Mouse (Mus musculus): ENCODE results near the gene Chaf1a.
"Not testable (repeated sequence)": the region's sequence is repeated elsewhere in the genome, so short reads cannot be mapped to it uniquely, and the experiment has no call there.

The Chaf1a gene

DNA sequence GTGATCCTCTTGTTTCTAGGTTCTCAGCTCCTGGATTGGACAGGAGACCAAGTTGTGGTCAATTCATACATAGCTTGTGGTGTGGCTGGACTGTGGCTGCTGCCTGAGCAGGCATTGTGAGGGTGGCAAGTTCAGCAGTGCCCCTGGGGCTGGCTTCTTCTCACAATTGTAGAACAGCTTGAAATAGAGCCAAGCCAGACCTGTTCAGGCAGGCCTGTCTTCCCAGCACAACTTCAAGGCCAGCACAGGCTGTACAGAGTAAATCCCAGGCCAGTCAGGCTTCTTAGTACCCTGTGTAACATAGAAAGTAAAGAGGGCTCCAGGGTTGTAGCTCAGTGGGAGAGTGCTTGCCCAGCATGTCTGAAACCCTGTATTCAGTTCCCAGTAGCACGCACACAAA is 52.6 kb downstream of the Chaf1a start:
- DNase-seq (ENCODE audit: low spot score) = no peak

DNA sequence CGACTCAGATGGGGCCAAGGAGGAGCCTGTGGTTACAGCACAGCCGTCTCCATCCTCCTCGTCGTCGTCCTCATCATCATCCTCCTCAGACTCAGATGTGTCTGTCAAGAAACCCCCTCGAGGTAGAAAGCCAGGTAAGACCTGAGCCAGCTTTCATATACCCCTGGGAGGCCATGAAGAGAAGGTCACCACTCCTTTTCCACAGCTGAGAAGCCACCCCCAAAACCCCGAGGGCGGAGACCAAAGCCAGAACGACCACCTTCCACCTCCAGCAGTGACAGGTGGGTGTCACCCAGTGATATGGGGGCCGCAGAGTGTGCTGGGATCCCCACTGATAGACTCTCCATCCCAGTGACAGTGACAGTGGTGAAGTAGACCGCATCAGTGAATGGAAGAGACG is 56.6 kb downstream of the Chaf1a start:
- no peak for DNase-seq (ENCODE audit: low spot score)

DNA sequence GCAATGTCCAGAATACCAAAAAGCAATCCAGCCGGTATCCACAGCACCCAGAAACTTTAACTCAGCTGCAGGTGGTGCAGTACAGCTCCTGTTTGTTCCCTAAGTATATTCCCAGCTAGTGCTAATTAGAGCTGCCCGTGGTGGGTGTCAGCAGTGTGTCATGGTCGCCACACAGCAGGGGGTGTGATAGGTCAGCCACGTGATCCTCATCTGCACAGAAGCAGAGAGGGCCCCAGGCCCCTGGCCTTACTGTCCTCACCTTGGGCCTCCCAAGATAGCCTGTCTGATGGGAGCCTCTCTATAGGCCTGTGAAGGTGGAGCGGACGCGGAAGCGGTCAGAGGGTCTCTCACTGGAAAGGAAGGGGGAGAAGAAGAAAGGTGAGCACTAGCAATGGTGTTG is 57.9 kb downstream of the Chaf1a start:
- no peak for DNase-seq (ENCODE audit: low spot score)

DNA sequence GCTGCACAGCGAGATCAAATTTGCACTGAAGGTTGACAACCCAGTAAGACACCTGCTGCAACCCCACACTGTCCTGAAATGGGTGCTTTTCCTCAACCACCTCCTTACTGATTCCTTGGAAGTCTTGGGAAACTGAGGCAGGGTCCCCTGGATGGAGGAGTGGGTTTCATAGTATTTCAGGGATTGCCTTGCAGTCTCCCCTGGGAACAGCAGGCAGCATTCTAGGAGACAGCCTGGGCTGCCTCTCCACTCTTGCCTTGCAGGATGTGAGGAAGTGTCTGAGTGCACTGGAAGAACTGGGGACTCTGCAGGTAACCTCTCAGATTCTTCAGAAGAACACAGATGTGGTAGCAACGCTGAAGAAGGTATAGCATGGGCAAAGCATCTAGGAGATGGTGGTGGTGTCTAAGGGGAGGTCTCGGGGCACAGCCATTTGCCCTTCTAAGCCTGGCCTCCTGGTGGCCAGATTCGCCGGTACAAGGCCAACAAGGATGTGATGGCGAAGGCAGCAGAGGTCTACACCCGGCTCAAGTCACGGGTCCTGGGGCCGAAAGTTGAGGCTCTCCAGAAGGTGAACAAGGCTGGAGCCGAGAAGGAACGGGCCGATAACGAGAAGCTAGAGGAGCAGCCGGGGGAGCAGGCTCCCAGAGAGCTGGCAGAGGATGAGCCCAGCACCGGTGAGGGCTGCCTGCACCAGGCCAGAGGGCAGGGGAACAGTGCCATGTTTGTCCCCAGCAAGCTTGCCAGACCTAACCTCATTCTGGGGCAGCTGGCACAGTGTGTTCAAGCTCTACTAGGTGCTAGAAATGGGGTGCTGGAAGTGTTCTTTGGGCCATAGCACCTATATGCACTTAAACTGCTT is 58.7 kb downstream of the Chaf1a start:
- no peak for DNase-seq (ENCODE audit: low spot score)

DNA sequence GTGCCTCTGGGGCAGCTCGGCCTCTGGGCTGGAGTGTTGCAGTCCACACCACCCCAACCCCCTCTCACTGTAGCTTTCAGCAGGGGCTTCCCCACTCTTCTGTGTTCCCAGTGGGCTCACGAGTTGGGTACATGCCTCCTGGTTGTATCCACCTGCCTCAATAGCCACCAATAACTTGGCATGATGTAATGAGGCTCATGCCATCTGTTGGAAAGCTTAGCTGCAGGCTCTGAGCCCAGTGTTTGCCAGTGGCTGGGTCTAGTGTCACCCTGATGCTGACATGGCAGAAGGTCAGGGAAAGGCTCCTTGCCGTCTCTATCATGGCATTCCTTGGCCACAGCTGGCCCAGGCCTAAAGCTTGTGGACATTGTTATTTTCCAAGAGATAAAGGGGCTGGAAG is 60.6 kb downstream of the Chaf1a start:
- no peak for DNase-seq (ENCODE audit: low spot score)

DNA sequence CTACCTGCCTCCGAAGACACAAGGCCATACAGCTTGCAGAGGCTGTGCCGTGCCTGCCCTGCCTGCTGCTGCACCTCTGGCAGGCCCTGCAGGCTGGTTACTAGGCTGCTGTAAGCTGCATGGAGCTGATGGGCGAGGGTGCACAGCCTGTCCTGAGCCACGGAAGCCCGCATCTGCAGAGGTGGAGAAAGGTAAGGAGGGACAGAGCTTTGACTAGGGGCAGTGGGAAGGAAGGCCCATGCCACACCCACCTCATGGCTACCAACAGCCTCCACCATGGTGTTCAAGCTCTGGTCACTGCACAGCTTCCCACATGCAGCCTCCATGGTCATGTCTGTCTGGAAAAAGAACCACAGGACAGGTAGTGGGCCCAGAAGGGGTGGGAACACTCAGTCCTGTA is 61.9 kb downstream of the Chaf1a start:
- no peak for DNase-seq (ENCODE audit: low spot score)

DNA sequence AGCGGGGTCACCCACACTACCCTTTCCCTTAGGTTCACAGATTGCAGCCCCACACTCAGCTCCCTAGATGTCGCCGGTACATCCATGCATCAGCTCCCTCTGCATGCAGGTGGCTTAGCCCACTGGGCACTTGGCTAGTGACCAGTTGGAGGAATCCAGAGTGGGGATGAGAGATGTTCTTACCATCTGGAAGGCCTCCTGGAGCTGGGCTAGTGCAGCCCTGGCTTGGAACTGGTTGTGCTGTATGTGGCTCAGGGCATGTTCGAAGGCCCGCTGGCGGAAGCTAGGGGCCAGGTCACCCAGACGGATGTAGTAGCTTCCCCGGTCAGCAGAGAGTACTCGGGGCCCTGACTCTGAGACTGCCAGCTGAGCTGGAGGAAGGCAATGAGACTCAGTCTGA is 62.7 kb downstream of the Chaf1a start:
- no peak for DNase-seq (ENCODE audit: low spot score)

DNA sequence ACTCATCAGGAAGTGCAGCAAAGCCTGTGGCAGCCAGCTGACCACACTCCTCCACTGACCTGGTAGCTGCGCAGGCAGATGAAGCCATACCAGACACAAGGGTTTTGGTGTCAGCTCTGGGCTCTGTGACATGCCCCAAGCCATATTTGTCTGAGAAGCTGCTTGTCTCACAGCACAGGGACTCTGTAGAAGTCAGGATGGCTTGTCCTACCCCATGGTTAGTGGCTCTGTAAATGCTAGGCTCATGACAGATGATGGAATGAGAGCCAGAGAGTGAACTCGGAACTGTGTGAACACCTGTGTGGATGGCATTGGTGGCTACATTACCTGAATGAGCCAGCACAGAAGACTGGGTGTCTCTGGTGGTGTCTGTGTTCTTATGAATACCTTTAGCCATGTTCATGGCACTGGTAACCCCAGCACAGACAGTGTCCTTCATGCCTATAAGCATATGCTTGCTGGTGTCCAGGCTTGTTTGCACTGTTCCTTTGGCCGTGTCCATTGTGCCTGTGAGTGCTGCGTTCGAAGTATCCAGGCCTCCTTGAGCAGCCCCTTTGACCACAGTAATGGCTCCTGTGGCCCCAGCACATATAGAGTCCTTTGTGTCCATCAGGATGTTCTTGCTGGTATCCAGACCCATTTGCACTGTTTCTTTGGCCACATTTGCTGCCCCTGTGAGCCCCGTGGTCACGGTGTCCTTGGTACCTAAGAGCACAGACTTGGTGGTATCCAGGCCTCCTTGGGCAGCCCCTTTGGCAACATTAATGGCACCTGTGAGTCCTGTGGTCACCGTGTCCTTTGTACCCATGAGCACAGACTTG is 63.4 kb downstream of the Chaf1a start:
- DNase-seq (ENCODE audit: low spot score) = no peak

DNA sequence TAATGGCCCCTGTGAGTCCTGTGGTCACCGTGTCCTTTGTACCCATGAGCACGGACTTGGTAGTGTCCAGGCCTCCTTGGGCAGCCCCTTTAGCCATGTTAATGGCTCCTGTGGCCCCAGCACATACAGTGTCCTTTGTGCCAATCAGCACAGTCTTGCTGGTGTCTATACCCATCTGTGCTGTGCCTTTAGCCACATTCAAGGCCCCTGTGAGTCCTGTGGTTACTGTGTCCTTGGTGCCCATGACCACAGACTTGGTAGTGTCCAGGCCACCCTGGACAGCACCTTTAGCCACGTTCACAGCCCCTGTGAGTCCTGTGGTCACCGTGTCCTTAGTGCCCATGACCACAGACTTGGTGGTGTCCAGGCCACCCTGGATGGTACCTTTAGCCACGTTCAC is 64.6 kb downstream of the Chaf1a start:
- not testable (repeated sequence) for DNase-seq (ENCODE audit: low spot score)

DNA sequence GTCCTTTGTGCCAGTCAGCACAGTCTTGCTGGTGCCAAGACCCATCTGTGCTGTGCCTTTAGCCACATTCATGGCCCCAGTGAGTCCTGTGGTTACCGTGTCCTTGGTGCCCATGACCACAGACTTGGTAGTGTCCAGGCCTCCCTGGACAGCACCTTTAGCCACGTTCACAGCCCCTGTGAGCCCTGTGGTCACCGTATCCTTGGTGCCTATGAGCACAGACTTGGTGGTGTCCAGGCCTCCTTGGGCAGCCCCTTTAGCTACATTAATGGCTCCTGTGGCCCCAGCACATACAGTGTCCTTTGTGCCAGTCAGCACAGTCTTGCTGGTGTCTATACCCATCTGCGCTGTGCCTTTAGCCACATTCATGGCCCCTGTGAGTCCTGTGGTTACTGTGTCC is 66.2 kb downstream of the Chaf1a start:
- DNase-seq (ENCODE audit: low spot score) = not testable (repeated sequence)

DNA sequence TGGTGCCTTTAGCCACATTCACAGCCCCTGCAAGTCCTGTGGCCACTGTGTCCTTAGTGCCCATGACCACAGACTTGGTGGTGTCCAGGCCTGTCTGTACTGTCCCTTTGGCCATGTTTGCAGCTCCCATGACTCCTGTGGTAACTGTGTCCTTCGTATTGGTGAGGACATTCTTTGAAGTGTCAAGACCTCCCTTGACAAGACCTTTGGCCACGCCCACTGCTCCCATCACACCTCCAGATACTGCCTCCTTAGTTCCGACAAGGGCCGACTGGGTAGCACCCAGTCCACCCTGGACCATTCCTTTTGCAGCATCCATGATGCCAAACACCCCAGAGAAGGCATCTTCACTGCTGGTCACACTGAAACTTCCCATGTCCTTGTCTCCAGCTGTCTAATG is 66.7 kb downstream of the Chaf1a start:
- no peak for DNase-seq (ENCODE audit: low spot score)

DNA sequence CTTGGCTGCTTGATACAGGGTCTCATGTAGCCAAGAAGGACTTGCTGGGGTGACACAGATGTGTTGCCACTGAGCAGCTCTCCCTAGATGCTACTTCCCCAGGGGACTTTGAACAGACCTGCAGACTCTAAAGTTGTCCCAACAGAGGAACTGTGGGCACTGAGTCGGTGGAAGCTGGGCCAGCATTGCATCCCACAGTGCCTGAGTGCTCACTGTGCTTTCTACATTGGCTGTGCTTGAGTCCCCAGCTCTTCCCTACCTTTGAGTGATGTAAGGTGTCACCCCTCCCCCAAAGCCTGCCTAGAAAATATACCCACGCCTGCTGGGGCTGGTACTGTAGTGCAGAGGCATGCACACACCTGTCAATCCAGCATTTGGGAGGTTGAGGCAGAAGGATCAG is 67.5 kb downstream of the Chaf1a start:
- no peak for DNase-seq (ENCODE audit: low spot score)

DNA sequence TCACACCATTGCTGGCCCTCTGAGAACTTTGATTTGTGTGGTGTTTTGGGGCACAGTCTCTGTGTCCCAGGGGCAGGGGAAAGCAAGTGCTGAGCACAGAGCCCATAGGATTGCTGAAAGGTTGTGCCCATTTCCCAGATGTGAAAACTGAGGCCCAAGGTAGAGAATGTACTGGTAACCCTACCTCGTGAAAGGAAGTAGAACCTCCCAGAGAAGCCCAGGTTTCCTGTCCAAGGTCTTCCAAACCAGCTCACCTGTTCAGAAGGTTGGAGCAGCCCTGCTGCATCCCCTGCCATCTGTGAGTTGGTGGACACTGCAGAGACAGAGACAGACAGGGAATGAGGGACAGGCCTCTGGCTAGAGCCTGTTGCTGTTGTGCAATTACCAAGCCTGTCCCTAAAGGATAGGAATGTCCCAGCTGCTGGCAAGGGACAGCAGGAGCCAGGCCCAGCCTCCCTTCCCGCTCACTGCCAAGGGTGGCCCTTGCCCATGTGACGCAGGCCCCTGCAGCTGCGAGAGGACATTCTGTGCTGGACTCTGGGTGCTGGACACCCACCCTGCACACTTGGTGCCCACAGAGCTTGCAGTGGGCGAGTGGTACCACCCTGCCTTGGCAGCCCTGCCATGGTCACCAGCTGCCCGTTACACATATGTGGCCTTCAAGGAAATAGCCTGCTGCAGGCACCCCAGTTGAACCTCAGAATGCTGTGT is 68.2 kb downstream of the Chaf1a start:
- DNase-seq (ENCODE audit: low spot score) = peak; percentile 79

DNA sequence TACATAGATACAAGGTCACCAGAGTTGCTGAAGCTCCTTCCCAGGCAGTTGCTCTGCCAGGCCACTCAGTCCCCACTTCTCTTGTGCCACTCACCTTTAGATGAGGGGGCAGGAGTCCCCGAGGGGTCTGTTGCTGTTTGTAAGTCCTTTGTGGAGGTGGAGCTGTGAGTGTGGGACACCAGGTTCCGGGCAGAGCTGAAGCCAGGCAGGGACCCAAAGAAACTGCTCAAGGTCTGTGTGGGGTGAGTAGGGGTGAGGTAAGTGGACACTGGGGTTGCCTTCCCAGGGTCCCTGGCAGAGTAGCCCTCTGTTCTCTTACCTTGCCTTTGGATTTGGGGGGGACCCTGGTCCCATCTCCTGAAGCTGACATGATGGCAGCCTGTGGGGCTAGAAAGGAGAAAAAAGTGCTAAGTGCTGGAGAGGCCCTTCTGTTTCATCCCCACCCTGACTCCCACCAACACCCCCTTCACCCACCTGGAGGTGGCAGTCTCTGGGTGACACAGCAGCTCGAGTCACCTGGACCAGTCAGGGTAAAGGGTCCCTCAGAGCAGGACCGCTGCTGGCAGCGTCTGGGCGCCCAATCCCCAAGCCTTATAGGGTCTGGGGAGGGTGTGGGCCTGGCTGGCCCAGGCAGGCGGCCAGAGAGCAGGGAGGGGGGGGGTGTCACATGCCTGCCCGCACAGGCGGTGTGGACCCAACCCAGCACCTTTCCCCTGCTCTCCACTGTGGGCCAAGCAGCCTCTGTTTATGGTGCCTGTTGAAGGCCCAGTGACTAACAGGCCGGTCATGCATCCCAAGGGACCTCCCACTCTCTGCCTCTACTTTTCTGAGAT is 69.2 kb downstream of the Chaf1a start, which contains the start of gene Plin4:
Gene Plin4 (minus strand): TSS at position 585 of the 833 bp plus-strand sequence.
- no peak for DNase-seq (ENCODE audit: low spot score)

DNA sequence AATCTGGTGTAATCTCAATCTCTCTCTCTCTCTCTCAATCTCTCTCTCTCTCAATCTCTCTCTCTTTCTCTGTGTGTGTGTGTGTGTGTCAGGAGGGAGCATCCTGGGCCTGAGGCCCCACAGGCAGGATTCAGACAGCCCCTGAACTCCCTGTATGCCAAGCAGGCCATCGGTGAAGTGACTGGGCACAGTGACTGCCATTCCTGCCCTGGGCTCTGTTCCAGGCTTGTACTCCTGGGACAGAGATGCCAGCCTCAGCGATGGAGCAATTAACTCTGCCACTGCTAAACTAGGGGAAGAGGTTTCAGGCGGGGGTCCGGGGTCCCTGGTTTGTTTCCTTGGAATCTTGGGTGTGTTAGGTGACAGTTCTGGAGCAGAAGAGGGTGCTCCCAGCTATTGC is 70.3 kb downstream of the Chaf1a start:
- no peak for DNase-seq (ENCODE audit: low spot score)

DNA sequence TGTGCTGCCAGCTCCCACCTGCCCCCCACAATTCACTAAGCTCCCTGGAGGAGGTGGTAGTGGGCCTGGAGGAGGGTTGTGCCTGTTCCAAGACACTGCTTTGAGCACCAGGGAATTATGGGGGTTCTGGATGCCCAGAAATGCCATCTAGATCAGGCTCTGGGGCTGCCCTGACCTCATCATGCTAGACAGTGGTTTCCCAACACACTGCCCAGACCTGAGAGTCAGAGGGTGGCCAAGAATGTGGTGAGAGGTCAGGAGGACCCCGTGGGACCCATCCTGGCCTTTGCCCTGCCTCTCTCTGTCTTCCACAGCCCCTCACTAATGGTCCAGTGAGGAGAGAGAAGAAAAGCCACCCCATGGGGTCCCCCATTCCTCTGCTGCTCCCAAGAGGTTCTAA is 70.8 kb downstream of the Chaf1a start:
- DNase-seq (ENCODE audit: low spot score) = no peak

DNA sequence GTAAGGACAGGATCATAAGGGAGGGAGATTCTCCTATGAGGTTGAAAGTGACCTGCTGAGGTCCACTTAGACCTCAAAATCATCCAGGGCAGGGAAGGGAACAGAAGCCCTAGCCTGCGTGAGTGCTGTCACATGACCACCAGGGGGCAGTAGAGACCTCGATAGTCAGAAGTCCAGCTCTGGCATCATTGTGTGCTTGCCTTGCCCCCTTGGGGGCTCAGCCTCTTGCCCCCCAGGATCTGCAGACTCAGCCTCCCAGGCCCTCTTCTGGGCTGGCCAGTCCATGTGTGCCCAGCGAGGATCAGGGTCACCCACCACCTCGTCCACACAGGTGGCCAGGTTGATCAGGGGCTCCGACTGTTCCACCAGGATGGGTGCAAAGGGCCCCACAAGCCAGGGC is 71.6 kb downstream of the Chaf1a start:
- DNase-seq (ENCODE audit: low spot score) = peak; percentile 49

DNA sequence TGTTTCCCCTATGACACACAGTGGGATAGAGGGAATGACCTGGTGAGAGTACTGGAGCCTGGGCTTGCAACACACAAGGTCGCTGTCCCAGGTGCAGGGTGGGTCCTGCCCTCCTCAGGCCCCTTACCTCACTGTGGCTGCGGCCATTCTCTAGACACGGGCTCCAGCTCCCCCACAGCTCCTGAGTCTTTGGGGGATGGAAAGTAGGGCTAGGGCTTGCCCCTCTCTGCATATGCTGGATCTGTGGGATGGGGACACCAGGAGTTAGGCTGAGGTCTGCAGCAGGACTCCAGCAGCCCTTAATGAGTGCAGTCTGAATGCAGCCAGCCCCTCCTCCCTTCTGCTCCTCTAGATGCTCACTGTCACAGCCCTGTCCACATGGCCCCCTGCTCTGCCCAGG is 72.5 kb downstream of the Chaf1a start:
- no peak for DNase-seq (ENCODE audit: low spot score)

DNA sequence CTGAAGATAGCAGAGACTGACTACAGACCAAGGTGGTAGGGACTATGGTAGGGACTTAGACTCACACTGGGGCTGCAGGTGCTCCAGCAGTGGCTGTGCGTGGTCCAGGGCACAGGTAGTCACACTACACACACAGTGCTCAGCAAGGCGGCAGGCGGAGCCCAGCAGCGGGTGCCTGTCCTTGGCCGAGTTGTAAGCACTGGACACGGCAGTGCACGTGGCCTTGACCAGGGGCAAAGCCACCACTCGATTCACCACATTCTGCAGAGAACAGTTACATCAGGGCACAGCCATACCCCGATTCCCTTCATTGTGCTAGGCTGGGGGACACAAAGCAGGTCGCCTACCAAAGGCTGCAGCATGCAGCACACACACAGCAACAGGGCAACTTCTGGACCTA is 76.0 kb downstream of the Chaf1a start:
- no peak for DNase-seq (ENCODE audit: low spot score)

DNA sequence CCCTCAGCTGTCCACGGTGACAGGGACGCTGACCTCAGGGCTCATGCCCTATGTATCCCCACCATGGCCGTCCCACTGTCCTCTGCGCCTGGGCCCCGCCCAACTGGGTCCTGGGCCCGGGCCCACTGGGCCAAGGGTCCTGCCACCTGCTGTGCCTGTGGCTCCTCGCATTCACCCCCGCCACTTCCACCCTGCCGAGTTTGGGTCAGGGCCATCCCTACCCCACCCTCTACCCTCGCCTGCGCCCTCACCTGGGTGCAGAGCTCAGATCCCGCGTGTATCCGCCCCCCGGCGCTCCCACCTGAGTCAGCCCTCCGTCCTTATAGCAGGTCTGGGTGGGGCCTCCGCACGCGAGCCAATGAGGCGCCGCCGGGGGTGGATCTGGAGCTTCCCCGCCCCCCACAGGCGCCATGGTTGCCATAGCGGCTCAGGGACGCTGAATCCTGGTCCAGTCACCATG is 77.0 kb downstream of the Chaf1a start, which contains the start of gene Plin5:
Gene Plin5 (minus strand): TSS at position 346 of the 460 bp plus-strand sequence.
- DNase-seq (ENCODE audit: low spot score) = no peak

DNA sequence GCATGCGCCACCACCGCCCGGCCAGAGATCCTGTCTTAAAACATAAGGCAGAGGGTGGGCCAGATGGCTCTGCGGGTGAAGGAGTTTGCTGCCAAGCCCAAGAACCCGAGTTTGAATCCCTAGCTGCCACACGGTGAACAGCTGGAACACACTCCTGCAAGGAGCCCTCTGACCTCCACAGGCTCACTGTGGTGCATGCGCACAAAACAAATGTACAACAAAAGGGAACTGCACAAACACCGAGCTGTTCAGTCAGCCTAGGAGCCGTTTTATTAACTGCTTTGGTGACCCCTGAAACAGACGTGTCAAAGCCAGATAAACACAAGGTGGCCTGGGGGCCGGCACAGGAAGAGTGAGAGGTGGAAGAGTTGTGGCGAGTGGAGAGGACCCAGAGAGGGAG is 79.2 kb downstream of the Chaf1a start:
- DNase-seq (ENCODE audit: low spot score) = no peak

Measured in left cerebral cortex, adult 11 months (tissue).